Mouse (Mus musculus) embryonic facial prominence, embryonic 14.5 days (tissue): ENCODE results near the gene Cdh18. TPM values are rescaled to one million over a fixed set of nuclear protein-coding genes. Genes with fewer than 3 reads are reported as not detected.
A peak's percentile ranks its signal among the peaks of the same experiment; 100 is the strongest.

Experiments
- ATAC-seq: fragments of 200-750 bp; cut with Nextera tagmentation; 2 replicates; pipeline ENCODE4 v1.8.0; 2017; ENCODE audit warnings: low read depth, moderate number of reproducible peaks, moderate TSS enrichment
- DNase-seq: peaks from one replicate; pipeline ENCODE4 v3.0.0-alpha.2; 2015; ENCODE audit warnings: low spot score
- H3K27ac ChIP-seq: fragments of 300-500 bp; sonication (generic); replicated peaks from 2 replicates; pipeline ENCODE4 v1.5.1; 2014; ENCODE audit warnings: low read depth, mild to moderate bottlenecking, low read length, moderate library complexity
- H3K27me3 ChIP-seq: fragments of 300-500 bp; sonication (generic); replicated peaks from 2 replicates; pipeline ENCODE4 v1.6.1; 2014; ENCODE audit warnings: low read length; ENCODE audit not compliant: control insufficient read depth, insufficient read depth
- H3K36me3 ChIP-seq: fragments of 300-500 bp; sonication (generic); 2 replicates; pipeline ENCODE4 v1.6.1; 2014; ENCODE audit warnings: low read length, mixed read lengths; ENCODE audit not compliant: control insufficient read depth, insufficient read depth
- H3K4me1 ChIP-seq: fragments of 300-500 bp; sonication (generic); 2 replicates; pipeline ENCODE4 v1.6.1; 2014; ENCODE audit warnings: antibody characterized with exemption, low read length; ENCODE audit not compliant: control insufficient read depth, insufficient read depth
- H3K4me2 ChIP-seq: fragments of 300-500 bp; sonication (generic); 2 replicates; pipeline ENCODE4 v1.6.1; 2014; ENCODE audit warnings: low read depth, mild to moderate bottlenecking, low read length, moderate library complexity, mixed read lengths
- H3K4me3 ChIP-seq: fragments of 300-500 bp; sonication (generic); 2 replicates; pipeline ENCODE4 v1.5.1; 2014; ENCODE audit warnings: low read depth, mild to moderate bottlenecking, low read length
- H3K9ac ChIP-seq: fragments of 300-500 bp; sonication (generic); 2 replicates; pipeline ENCODE4 v1.6.1; 2014; ENCODE audit warnings: low read depth, mild to moderate bottlenecking, low read length, moderate library complexity, mixed read lengths
- H3K9me3 ChIP-seq: fragments of 300-500 bp; sonication (generic); 2 replicates; pipeline ENCODE4 v1.6.1; 2016; ENCODE audit warnings: low read length; ENCODE audit not compliant: control insufficient read depth
- WGBS: fragments of 180-500 bp; shearing (Covaris S2); extraction: QIAGEN DNeasy Blood & Tissue Kit; methylation state at CpG from one replicate; pipeline ENCODE4 v1.1.7; 2014; 5-methylcytosine and 5-hydroxymethylcytosine counted together
- polyA plus RNA-seq: library from polyadenylated mRNA; unstranded; fragments of >200 nt; fragmentation: Nextera tagmentation; extraction: Ambion mirVana; gene quantifications from 2 replicates; pipeline ENCODE4 v1.2.1, GENCODE M21; 2014

Cdh18 gene
- polyA plus RNA-seq, 1 experiment from 2014 or later: 1.4 TPM

- WGBS: 84% methylated on average over 4 of the region's 4 CpGs
- no peak for ATAC-seq
Measured at GRCm38 (mm10) chr15:23164869-23165268, 616.0 kb downstream of the Cdh18 start.

GRCm38 (mm10) chr15:23174623-23175022 is 625.8 kb downstream of the Cdh18 start:
- ATAC-seq: no peak
- no peak overlapping the region for H3K4me3 ChIP-seq

More at GRCm38 (mm10) chr15:23164869-23165268, 616.0 kb downstream of the Cdh18 start:
- Histone ChIP-seq H3K27ac (no peak overlapping the region), H3K9ac (no peak overlapping the region), H3K4me3 (no peak overlapping the region), H3K9me3 (no peaks in the 10 kb centered on the region), H3K27me3 (no peaks in the 10 kb centered on the region), H3K4me2 (no peak overlapping the region), H3K36me3 (no peaks in the 10 kb centered on the region), H3K4me1 (no peaks in the 10 kb centered on the region)
- DNase-seq: no peak

GRCm38 (mm10) chr15:23212068-23212467 is 663.2 kb downstream of the Cdh18 start:
- DNase-seq (no peak), ATAC-seq (no peak)
- Histone ChIP-seq H3K9me3 (no peaks in the 10 kb centered on the region), H3K4me3 (no peak overlapping the region), H3K27ac (no peak overlapping the region), H3K4me2 (no peak overlapping the region), H3K4me1 (no peaks in the 10 kb centered on the region), H3K27me3 (no peaks in the 10 kb centered on the region), H3K9ac (no peak overlapping the region), H3K36me3 (no peaks in the 10 kb centered on the region)
- 76% methylated on average over 3 of the region's 3 CpGs for WGBS

More at GRCm38 (mm10) chr15:23174623-23175022, 625.8 kb downstream of the Cdh18 start:
- WGBS: 68% methylated on average over 5 of the region's 5 CpGs
- H3K4me2 ChIP-seq: no peak overlapping the region
- no peaks in the 10 kb centered on the region for H3K27me3 ChIP-seq
- H3K36me3 ChIP-seq: no peaks in the 10 kb centered on the region
- H3K9me3 ChIP-seq: no peaks in the 10 kb centered on the region
- H3K27ac ChIP-seq: no peak overlapping the region
- no peak for DNase-seq
- no peak overlapping the region for H3K9ac ChIP-seq
- no peaks in the 10 kb centered on the region for H3K4me1 ChIP-seq

GRCm38 (mm10) chr15:23230616-23231015 is 681.8 kb downstream of the Cdh18 start:
- DNase-seq: no peak
- 76% methylated on average over 2 of the region's 2 CpGs for WGBS

GRCm38 (mm10) chr15:23257751-23258440 is 709.1 kb downstream of the Cdh18 start:
- H3K4me3 ChIP-seq: no peak overlapping the region
- 46% methylated on average over 5 of the region's 5 CpGs for WGBS

More at GRCm38 (mm10) chr15:23230616-23231015, 681.8 kb downstream of the Cdh18 start:
- no peaks in the 10 kb centered on the region for H3K4me1 ChIP-seq
- no peaks in the 10 kb centered on the region for H3K9me3 ChIP-seq
- H3K4me3 ChIP-seq: no peak overlapping the region
- no peak for ATAC-seq
- H3K27me3 ChIP-seq: no peaks in the 10 kb centered on the region
- H3K9ac ChIP-seq: no peak overlapping the region
- H3K4me2 ChIP-seq: no peak overlapping the region
- H3K36me3 ChIP-seq: no peaks in the 10 kb centered on the region
- no peak overlapping the region for H3K27ac ChIP-seq

GRCm38 (mm10) chr15:23278421-23278820 is 729.6 kb downstream of the Cdh18 start:
- no peak for DNase-seq
- no peaks in the 10 kb centered on the region for H3K27me3 ChIP-seq
- no peaks in the 10 kb centered on the region for H3K9me3 ChIP-seq
- H3K27ac ChIP-seq: no peak overlapping the region
- H3K4me3 ChIP-seq: no peak overlapping the region
- H3K4me1 ChIP-seq: no peaks in the 10 kb centered on the region
- 42% methylated on average over 4 of the region's 4 CpGs for WGBS
- H3K36me3 ChIP-seq: no peaks in the 10 kb centered on the region
- no peak overlapping the region for H3K4me2 ChIP-seq
- H3K9ac ChIP-seq: no peak overlapping the region
- no peak for ATAC-seq

More at GRCm38 (mm10) chr15:23257751-23258440, 709.1 kb downstream of the Cdh18 start:
- DNase-seq (peak; percentile 14), ATAC-seq (no peak)
- no peak overlapping the region for H3K9ac ChIP-seq
- no peaks in the 10 kb centered on the region for H3K27me3 ChIP-seq
- no peak overlapping the region for H3K4me2 ChIP-seq
- H3K27ac ChIP-seq: no peak overlapping the region
- no peaks in the 10 kb centered on the region for H3K9me3 ChIP-seq
- no peaks in the 10 kb centered on the region for H3K4me1 ChIP-seq
- H3K36me3 ChIP-seq: no peaks in the 10 kb centered on the region

- WGBS: 64% methylated on average over 1 of the region's 1 CpGs
Measured at GRCm38 (mm10) chr15:23305018-23305417, 756.2 kb downstream of the Cdh18 start.

GRCm38 (mm10) chr15:23316766-23317165 is 767.9 kb downstream of the Cdh18 start:
- DNase-seq: no peak
- Histone ChIP-seq H3K9me3 (no peaks in the 10 kb centered on the region), H3K4me3 (no peak overlapping the region), H3K36me3 (no peaks in the 10 kb centered on the region), H3K27me3 (no peaks in the 10 kb centered on the region), H3K4me2 (no peak overlapping the region), H3K9ac (no peak overlapping the region), H3K4me1 (no peaks in the 10 kb centered on the region), H3K27ac (no peak overlapping the region)
- ATAC-seq: no peak
- WGBS: 74% methylated on average over 3 of the region's 3 CpGs

More at GRCm38 (mm10) chr15:23305018-23305417, 756.2 kb downstream of the Cdh18 start:
- Histone ChIP-seq H3K27ac (no peak overlapping the region), H3K4me3 (no peak overlapping the region), H3K36me3 (no peaks in the 10 kb centered on the region), H3K27me3 (no peaks in the 10 kb centered on the region), H3K9ac (no peak overlapping the region), H3K9me3 (no peaks in the 10 kb centered on the region), H3K4me1 (no peaks in the 10 kb centered on the region), H3K4me2 (no peak overlapping the region)
- DNase-seq: no peak
- no peak for ATAC-seq

- no peak for ATAC-seq
- no peaks in the 10 kb centered on the region for H3K27me3 ChIP-seq
- no peaks in the 10 kb centered on the region for H3K9me3 ChIP-seq
- H3K36me3 ChIP-seq: no peaks in the 10 kb centered on the region
- no peak overlapping the region for H3K9ac ChIP-seq
- no peaks in the 10 kb centered on the region for H3K4me1 ChIP-seq
- no peak overlapping the region for H3K4me2 ChIP-seq
- H3K4me3 ChIP-seq: no peak overlapping the region
- no peak for DNase-seq
- no peak overlapping the region for H3K27ac ChIP-seq
Measured at GRCm38 (mm10) chr15:23317409-23317808, 768.6 kb downstream of the Cdh18 start.
